Mouse (Mus musculus) forebrain, embryonic 14.5 days (tissue): Measurements from ENCODE around the gene Kcnn3. TPM values are rescaled to one million over a fixed set of nuclear protein-coding genes. Genes with fewer than 3 reads are reported as not detected.
A peak's percentile ranks its signal among the peaks of the same experiment; 100 is the strongest.

Experiments used
- ATAC-seq: fragments of 200-750 bp; cut with Nextera tagmentation; 2 replicates; pipeline ENCODE4 v1.8.0; 2017; ENCODE audit warnings: mild to moderate bottlenecking, moderate library complexity
- DNase-seq: peaks from one replicate; pipeline ENCODE4 v3.0.0-alpha.2; 2015; ENCODE audit warnings: low spot score
- H3K27ac ChIP-seq: fragments of 300-500 bp; sonication (generic); 2 replicates; pipeline ENCODE4 v1.5.1; 2014; ENCODE audit warnings: low read depth, mild to moderate bottlenecking, control low read depth, low read length, moderate library complexity
- H3K27me3 ChIP-seq: fragments of 300-500 bp; sonication (generic); replicated peaks from 2 replicates; pipeline ENCODE4 v1.6.1; 2014; ENCODE audit warnings: low read length, control low read depth, mixed read lengths; ENCODE audit not compliant: control insufficient read depth, insufficient read depth
- H3K36me3 ChIP-seq: fragments of 300-500 bp; sonication (generic); 2 replicates; pipeline ENCODE4 v1.6.1; 2014; ENCODE audit warnings: low read length, control low read depth; ENCODE audit not compliant: control insufficient read depth, insufficient read depth
- H3K4me1 ChIP-seq: fragments of 300-500 bp; sonication (generic); 2 replicates; pipeline ENCODE4 v1.6.1; 2014; ENCODE audit warnings: antibody characterized with exemption, low read length, control low read depth; ENCODE audit not compliant: control insufficient read depth, insufficient read depth
- H3K4me2 ChIP-seq: fragments of 300-500 bp; sonication (generic); 2 replicates; pipeline ENCODE4 v1.6.1; 2014; ENCODE audit warnings: mild to moderate bottlenecking, control low read depth, low read length
- H3K4me3 ChIP-seq: fragments of 300-500 bp; sonication (generic); 2 replicates; pipeline ENCODE4 v1.5.1; 2014; ENCODE audit warnings: low read depth, low read length, control low read depth
- H3K9ac ChIP-seq: fragments of 300-500 bp; sonication (generic); 2 replicates; pipeline ENCODE4 v1.6.1; 2014; ENCODE audit warnings: mild to moderate bottlenecking, low read length, control low read depth, moderate library complexity
- H3K9me3 ChIP-seq: fragments of 300-500 bp; sonication (generic); replicated peaks from 2 replicates; pipeline ENCODE4 v1.6.1; 2016; ENCODE audit warnings: low read length, control low read depth, mixed read lengths; ENCODE audit not compliant: control insufficient read depth
- WGBS: fragments of 180-500 bp; shearing (Covaris S2); extraction: QIAGEN DNeasy Blood & Tissue Kit; methylation state at CpG from one replicate; pipeline ENCODE4 v1.1.7; 2014; 5-methylcytosine and 5-hydroxymethylcytosine counted together
- polyA plus RNA-seq: library from polyadenylated mRNA; unstranded; fragments of >200 nt; fragmentation: Nextera tagmentation; extraction: Ambion mirVana; gene quantifications from 2 replicates; pipeline ENCODE4 v1.2.1, GENCODE M21; 2014

Gene Kcnn3
- polyA plus RNA-seq, 1 experiment from 2014 or later: 4.8 TPM

DNA sequence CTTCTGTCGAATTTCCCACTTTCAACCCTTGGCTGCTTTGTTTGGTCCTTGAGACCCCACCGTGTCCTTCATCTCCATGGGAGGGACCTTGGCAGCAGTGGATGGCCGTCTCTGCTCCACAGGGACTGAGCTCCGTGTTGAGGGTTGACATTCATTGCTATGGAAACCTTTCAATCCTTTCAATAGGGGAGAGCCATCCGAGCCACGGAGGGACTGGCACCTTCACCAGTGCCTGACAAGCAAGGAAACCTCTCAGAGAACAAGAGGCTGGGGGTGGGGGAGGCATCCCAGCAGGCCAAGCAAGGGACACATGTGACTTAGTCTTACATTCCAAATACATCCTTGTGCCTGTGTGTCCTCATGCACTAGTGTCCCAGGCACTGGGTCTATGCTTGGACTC is 102.9 kb downstream of the Kcnn3 start:
- peak; percentile 68 for DNase-seq
- H3K9me3 ChIP-seq: no peaks in the 10 kb centered on the region
- H3K36me3 ChIP-seq: no peaks in the 10 kb centered on the region
- peaks cover 36% of the 10 kb centered on the region for H3K4me1 ChIP-seq
- H3K4me3 ChIP-seq: no peak overlapping the region
- WGBS: 2% methylated on average over 6 of the region's 6 CpGs
- H3K9ac ChIP-seq: no peak overlapping the region
- no peaks in the 10 kb centered on the region for H3K27me3 ChIP-seq
- peak overlapping the region; percentile 49; the same call in 1 of the 2 replicates for H3K27ac ChIP-seq
- ATAC-seq: peak; percentile 56; the same call in 1 of the 2 replicates
- no peak overlapping the region for H3K4me2 ChIP-seq

DNA sequence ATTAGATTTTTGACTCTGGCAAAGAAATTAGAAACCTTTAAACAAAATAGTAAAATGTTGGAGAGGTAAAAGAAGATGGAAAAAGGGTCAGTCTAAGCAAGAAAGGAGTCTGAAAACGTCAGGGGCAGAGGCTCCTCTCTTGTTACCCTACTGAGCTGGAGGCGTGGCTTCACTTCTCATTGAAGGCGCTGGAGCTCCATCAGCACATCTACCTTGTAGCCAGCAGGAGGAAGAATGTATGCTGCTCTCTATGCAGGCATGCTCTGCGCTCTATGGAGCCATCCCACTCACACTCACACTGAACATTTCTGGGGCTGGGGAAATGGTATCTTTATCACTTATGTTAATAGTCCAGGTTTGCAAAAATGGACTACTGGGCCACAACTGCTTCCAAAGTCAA is 103.6 kb downstream of the Kcnn3 start:
- DNase-seq: no peak
- no peak overlapping the region for H3K9ac ChIP-seq
- no peaks in the 10 kb centered on the region for H3K36me3 ChIP-seq
- no peak overlapping the region for H3K4me3 ChIP-seq
- H3K27me3 ChIP-seq: no peaks in the 10 kb centered on the region
- H3K4me2 ChIP-seq: no peak overlapping the region
- H3K4me1 ChIP-seq: peaks cover 36% of the 10 kb centered on the region
- peak overlapping the region; percentile 67; the same call in 1 of the 2 replicates for H3K27ac ChIP-seq
- 18% methylated on average over 4 of the region's 4 CpGs for WGBS
- ATAC-seq: no peak
- H3K9me3 ChIP-seq: no peaks in the 10 kb centered on the region

DNA sequence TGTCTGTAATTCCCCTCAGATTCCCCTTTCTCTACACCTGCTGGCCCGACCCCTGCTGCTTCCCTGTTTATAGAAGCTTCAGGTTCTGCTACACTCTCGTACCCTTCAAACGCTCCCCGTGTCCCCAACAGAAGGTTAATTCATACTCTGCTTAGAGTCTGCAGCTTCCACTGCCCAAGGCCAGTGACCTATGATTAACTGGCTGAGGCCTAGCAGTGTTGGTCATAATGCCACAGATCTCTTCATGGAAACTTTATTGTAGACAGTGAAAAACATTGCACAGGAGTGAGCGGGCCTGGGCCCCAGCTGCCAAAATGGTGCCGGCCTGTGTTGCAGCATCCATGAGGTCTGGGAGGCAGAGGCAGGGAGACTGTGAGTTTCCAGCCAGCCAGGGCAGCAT is 104.0 kb downstream of the Kcnn3 start:
- no peaks in the 10 kb centered on the region for H3K36me3 ChIP-seq
- no peak overlapping the region for H3K9ac ChIP-seq
- no peaks in the 10 kb centered on the region for H3K27me3 ChIP-seq
- H3K4me2 ChIP-seq: no peak overlapping the region
- ATAC-seq (no peak), DNase-seq (no peak)
- H3K9me3 ChIP-seq: no peaks in the 10 kb centered on the region
- WGBS: 73% methylated on average over 6 of the region's 6 CpGs
- H3K27ac ChIP-seq: peak overlapping the region; percentile 67; the same call in 1 of the 2 replicates
- peaks cover 36% of the 10 kb centered on the region for H3K4me1 ChIP-seq
- no peak overlapping the region for H3K4me3 ChIP-seq

DNA sequence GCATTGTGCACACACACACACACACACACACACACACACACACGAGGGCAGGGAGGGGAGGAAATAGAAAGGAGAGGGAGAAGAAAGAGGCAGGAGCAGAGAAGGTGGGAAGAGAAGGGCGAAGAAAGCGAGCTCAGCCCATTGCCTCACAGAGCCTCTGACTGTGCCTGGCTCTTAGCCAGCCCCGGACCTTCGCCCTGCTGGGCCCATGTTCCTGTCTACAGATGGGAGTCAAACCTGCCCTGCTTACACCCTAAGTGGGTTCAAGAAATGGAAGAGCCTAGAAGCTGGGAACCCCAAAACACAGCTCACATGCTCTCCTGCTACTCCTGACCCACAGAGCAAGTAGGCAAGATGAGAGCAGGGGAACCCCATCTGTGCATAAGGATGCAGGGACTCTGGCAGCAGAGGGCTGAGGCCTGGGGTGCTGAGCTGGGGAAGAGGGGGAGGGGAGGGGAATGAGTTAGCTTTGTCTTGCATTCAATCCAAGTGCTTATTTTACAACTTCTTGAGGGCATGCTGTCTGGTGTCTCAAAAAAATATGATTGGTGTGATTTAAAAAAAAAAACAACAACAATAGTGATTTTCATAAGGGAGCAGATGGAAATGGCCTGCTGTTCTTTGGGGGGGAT is 105.0 kb downstream of the Kcnn3 start:
- ATAC-seq: peak; percentile 40; the same call in 1 of the 2 replicates
- no peaks in the 10 kb centered on the region for H3K27me3 ChIP-seq
- WGBS: 22% methylated on average over 5 of the region's 5 CpGs

DNA sequence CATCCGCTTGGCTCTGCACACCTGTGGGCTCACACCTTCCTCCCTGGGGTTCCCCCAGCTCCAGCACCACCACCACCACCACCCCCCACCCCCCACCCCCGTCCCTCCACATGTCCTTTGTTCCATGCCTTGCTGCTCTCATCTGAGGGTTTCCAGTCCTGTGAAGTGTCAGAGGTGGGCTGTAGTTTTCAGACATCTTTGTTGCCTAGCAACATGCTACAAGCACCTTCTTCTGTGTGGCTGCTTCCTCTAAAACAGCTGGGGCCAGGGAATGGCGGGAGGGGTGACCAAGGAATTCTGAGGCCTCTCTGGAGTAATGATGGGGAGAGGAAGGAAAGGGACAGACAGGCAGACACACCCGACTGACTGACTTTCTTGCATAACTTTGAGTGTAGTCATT is 106.6 kb downstream of the Kcnn3 start:
- Histone ChIP-seq H3K27me3 (no peaks in the 10 kb centered on the region), H3K27ac (no peak overlapping the region), H3K4me1 (peaks cover 36% of the 10 kb centered on the region), H3K4me2 (no peak overlapping the region), H3K36me3 (no peaks in the 10 kb centered on the region), H3K9ac (no peak overlapping the region), H3K4me3 (no peak overlapping the region), H3K9me3 (no peaks in the 10 kb centered on the region)
- WGBS: 56% methylated on average over 4 of the region's 4 CpGs
- ATAC-seq (no peak), DNase-seq (no peak)

More for the DNA sequence above, 105.0 kb downstream of the Kcnn3 start:
- no peak overlapping the region for H3K9ac ChIP-seq
- H3K4me1 ChIP-seq: peaks cover 36% of the 10 kb centered on the region
- H3K4me2 ChIP-seq: no peak overlapping the region
- no peaks in the 10 kb centered on the region for H3K36me3 ChIP-seq
- peak overlapping the region; percentile 67 for H3K27ac ChIP-seq
- H3K9me3 ChIP-seq: no peaks in the 10 kb centered on the region
- H3K4me3 ChIP-seq: no peak overlapping the region
- DNase-seq: peak; percentile 62

DNA sequence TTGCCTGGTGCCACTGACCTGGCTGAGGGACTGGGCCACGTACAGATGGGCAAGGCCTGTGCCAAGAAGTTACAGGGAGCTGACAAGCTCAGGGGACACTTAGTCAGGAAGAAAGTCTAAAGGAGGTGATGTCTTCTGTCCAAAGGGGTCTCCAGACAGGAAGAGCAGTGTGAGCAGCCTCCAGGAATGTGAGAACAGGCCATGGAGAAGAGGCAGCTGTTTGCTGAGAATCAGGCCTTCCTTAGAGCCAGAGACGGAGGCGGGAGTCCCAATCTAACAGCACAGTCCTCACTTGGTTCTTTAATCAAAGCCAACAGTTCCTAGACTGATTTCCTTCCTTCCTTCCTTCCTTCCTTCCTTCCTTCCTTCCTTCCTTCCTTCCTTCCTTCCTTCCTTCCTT is 109.8 kb downstream of the Kcnn3 start:
- Histone ChIP-seq H3K4me3 (no peak overlapping the region), H3K9ac (no peak overlapping the region), H3K4me1 (peaks cover 21% of the 10 kb centered on the region), H3K27me3 (no peaks in the 10 kb centered on the region), H3K4me2 (no peak overlapping the region), H3K27ac (no peak overlapping the region), H3K9me3 (no peaks in the 10 kb centered on the region), H3K36me3 (no peaks in the 10 kb centered on the region)
- DNase-seq: no peak
- WGBS: 77% methylated on average over 3 of the region's 3 CpGs
- ATAC-seq: no peak

DNA sequence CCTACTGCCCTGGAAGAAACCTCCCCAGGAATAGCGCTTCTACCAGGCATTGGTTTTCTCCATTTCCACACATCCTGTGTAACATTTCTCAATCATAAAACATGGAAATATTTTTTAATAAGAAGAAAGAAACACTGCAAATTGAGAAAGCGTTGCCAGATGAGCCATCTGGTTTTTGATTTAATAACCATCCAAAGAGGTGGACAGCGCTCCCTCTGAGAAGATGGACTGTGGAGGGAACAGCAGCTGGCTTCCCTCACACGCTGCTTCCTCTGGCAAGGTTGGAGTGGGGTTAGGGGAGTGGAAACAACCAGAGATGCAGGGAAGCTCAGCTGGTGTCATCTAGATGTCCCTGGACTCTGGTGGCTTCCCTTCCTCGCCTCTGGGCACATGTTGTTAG is 111.8 kb downstream of the Kcnn3 start:
- Histone ChIP-seq H3K27ac (no peak overlapping the region), H3K9me3 (no peaks in the 10 kb centered on the region), H3K4me2 (no peak overlapping the region), H3K36me3 (no peaks in the 10 kb centered on the region), H3K9ac (no peak overlapping the region), H3K27me3 (no peaks in the 10 kb centered on the region), H3K4me1 (peaks cover 2% of the 10 kb centered on the region), H3K4me3 (no peak overlapping the region)
- no peak for DNase-seq
- ATAC-seq: no peak
- 85% methylated on average over 5 of the region's 5 CpGs for WGBS

DNA sequence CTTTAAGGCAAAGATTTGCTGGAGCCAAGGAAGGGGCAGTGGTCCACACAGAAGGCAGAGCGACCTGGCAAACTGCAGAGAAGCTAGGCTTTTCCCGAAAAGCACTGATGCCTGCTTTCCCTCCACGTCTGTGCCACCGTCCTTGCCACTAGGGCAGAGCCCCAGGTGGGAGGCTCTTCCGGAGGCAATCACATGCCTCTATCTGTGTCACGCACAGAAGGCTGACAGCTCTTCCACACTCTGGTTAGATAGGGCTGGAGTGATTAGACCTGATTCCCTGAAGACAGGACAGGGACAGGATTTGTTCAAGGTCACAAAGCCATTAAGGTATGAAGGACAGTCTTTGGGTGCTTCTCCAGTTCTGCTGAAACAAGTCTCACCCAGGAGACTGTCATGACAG is 113.6 kb downstream of the Kcnn3 start:
- no peak for DNase-seq
- no peak overlapping the region for H3K9ac ChIP-seq
- ATAC-seq: no peak

DNA sequence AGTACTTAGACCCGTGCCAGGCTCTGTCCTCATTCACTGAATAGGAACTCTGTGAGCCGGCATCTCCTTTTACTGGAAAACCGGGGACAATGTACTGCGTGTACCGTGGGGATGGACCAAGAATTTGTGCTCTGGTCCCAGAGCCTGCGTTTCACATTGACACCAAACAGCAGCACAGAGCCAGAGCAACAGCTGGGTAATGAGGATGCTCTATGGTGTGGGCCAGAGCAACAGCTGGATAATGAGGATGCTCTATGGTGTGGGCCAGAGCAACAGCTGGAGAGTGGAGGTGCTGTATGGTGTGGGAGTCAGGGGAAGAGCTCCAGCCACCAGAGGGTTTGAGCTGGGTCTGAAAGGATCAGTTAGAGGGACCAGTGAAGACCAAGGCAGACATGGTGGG is 114.0 kb downstream of the Kcnn3 start:
- DNase-seq (no peak), ATAC-seq (no peak)
- Histone ChIP-seq H3K4me1 (no peaks in the 10 kb centered on the region), H3K4me2 (no peak overlapping the region), H3K9me3 (no peaks in the 10 kb centered on the region), H3K36me3 (no peaks in the 10 kb centered on the region), H3K27ac (no peak overlapping the region), H3K27me3 (no peaks in the 10 kb centered on the region), H3K9ac (no peak overlapping the region), H3K4me3 (no peak overlapping the region)
- WGBS: 92% methylated on average over 6 of the region's 6 CpGs

More for the DNA sequence above, 113.6 kb downstream of the Kcnn3 start:
- Histone ChIP-seq H3K4me2 (no peak overlapping the region), H3K27ac (no peak overlapping the region), H3K36me3 (no peaks in the 10 kb centered on the region), H3K4me3 (no peak overlapping the region), H3K27me3 (no peaks in the 10 kb centered on the region), H3K9me3 (no peaks in the 10 kb centered on the region), H3K4me1 (no peaks in the 10 kb centered on the region)
- WGBS: 80% methylated on average over 6 of the region's 6 CpGs
